Mouse (Mus musculus): ENCODE data around the gene Apbb1ip.

Gene Apbb1ip

DNA sequence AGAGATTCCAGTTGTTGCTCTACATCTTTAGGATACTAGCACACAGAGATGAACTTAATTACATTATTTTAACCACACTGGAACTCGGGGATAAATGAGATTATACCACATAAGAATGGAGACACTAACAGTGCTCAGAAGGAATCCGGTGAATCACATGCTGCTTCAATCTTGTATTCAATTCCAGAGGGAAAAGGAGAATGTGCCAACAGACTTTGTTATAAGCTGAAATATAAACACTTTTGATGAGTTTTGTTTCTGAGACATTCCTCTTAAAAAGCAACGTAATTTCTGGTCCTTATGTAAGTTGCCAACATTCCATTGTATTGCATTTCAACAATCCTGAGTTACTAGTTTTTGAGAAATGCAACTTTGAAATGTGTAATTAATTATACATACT is 1.8 kb downstream of the Apbb1ip start:
- no peak for DNase-seq

DNA sequence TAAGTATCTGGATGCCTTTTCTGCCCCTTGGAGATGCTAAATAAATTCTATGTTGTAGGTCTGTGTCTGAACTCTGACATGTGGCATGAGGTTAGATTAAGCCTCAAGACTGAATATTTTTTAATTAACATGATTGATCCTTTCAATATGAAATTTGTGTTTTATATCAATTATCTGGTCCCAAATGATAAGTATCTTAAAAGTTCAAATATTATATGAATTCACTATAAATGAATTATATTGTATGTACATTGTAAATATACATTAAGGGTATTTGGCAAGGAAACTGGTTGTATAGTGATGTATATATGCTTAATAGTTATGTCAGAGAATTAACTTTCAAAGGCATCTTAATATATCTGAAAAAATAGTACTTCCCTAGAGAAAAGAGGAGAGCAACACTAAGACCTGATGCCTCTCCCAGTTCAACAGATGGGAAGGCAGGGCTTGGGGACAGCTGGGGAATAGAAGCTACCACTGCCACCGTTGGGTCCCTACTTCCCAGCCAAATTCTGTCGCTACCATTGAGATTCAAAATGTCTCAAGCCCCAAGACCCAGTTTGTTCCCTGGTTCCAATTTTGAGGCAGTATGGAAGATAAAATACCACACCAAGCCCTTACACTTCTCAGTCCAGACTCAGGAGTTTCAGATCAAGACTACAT is 2.8 kb downstream of the Apbb1ip start:
- DNase-seq: no peak

DNA sequence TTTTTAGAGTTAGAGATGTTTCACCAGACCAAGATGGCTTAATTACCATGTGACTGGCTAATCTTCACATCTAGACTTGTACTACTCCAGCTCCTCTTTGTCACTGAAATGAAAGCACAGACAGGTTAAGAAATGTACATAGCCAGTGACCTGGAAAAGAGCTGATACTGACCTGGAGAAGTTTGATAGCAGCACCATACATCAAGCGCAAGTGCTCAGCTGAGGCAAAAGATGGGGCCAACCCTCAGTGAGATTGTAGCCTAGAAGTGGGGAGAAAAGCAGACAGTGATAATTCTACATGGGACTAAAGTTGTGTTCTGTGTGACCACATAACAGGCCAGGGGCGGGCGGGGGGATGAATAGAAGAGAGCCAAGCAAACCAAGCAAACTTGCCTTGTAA is 3.9 kb downstream of the Apbb1ip start:
- no peak for DNase-seq

DNA sequence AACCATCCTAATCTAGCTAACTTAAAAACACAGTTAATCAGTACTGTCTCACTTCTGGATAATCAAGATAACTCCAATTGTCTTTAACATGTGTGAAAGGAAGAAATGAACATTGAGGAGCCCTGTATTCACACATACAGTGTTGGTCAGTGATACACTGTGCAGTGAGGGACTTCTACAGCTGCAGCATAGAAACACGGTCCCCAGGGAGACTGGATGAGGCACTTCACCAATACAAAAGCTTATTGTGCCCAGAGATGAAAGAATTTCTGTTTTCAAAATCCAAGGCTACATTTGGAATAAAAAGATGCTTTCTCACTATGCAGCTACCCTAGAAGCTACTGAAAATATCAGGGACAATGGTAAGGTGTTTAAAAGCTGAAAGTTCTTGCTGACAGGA is 7.0 kb downstream of the Apbb1ip start:
- no peak for DNase-seq

DNA sequence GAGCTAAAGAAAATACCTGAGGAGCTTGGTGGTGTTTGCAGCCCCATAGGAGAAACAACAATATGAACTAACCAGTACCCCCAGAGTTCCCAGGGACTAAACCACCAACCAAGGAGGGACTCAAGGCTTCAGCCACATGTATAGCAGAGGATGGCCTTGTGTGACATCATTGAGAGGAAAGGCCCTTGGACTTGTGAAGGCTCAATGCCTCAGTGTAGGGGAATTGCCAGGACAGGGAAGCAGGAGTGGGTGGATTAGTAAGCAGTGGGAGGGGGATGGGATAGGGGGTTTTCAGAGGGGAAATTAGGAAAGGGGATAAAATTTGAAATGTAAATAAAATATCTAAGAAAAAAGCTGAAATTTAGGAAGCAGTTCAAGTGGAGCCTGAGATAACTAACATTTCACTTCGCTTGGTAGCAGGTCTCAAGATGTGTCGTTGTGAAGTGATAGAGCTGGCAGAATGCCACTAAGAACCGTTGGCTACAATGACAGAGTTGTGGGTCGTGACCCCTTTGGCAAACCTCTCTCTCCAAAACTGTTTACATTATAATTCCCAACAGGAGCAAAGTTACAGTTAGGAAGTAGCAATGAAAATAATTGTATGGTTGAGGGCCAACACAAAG is 7.6 kb downstream of the Apbb1ip start:
- no peak for DNase-seq

DNA sequence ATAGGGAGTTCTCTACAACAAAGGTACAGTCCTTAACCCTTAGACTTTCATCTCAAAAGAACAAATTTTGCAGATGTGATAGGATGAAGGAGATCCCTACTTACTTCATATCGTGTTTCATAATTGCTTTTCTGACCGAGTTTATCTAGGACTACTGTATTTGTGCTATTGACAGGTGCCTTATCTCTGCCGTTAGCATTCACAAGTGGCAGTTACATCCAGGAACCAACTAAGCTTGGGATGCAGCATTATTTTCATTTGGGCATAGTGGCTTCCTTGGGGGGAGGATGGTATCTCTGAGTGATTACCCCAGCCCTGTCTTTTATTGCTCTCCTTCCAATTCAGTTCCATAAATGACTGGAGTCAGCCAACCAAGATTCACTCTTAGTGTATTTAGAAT is 8.2 kb downstream of the Apbb1ip start:
- no peak for DNase-seq

DNA sequence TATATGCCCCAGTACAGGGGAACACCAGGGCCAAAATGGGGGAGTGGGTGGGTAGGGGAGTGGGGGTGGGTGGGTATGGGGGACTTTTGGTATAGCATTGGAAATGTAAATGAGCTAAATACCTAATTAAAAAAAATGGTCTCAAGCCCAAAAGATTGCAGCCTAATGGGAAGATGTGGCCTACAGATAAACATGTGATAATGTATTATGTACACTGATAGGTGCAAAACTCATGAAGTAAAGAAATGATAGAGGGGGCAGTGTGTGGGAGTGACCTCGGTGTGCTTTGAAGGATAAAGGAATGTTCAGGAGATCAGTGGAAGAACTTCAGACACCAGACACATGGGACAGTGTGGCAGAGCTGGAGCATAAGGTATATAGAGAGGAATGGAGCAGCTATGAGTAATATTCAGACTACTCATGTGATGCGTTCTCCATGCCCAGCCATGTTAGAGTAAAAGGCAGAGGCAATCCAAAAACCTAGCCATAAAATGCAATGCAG is 9.3 kb downstream of the Apbb1ip start:
- no peak for DNase-seq

DNA sequence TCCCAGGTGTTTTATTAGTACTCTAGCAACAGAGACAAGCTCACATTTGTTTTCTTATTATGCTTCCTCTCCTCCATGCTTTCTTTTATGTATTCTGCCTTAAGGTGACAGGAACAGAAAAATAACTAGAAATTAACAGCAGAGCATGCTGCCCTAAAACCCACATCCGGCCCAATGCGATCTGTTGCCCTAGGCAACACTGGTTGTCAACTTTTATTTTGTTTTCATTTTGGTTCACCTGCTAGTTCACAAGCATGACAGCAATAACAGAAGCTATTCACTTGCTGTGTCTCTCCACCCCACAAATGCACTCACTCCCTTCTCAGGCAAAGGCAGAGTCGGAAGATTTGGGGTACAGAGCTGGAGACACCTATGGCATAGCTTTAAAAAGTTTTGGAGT is 10.3 kb downstream of the Apbb1ip start:
- no peak for DNase-seq

DNA sequence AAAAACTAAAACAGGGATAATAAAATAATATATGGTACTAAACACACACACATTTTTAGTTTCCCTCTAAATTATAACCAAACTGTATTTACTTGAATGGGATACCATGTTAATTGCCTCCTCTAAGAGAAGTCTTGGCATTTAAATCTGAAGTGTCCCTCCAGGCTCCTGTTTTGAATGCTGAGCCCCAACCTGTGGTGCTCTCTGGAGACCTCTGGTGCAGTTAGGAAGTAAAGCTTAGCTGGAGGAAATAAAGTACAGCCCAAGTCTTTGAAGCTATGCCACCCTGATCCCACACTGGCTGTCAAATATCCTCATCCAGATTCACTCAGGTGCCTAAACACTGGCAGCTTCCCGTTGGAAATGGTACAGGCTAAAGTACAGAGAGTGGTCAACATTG is 10.9 kb downstream of the Apbb1ip start:
- DNase-seq: no peak

DNA sequence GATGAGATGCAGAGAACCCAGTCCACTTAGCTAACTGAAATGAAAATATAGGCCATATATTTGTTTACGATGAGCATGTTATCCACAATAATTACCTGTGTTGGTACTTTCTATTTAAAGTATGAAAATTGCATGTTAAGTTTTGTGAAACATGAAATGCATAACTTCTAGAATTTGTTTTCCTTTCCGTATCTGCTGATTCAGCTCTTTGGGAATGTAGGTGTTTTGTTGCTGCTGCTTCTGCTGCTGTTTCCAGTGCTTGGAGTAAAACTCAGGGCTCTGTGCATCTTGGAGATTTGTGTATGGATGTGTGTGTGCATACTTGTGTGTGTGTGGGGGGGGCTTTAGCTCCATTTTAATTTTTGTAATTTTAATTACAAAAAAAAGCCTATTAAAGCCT is 14.8 kb downstream of the Apbb1ip start:
- no peak for DNase-seq

DNA sequence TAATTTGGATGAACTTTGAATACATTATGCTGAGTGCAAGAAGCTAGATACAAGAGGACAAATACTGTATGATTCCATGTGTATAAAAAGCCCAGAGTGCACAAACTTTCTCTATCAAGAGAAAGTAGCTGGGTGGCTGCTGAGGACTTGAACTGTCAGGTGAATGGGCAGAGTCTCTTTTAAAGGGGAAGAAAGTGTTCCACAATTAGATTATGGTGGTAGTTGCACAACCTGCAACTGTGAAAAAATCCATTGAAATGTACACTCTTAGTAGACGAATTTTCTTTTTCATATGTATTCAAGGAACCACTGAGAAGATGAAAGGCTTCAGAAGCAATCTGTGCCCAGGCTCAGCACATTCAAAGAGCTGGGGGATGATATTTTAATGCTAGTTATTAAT is 15.7 kb downstream of the Apbb1ip start:
- no peak for DNase-seq

DNA sequence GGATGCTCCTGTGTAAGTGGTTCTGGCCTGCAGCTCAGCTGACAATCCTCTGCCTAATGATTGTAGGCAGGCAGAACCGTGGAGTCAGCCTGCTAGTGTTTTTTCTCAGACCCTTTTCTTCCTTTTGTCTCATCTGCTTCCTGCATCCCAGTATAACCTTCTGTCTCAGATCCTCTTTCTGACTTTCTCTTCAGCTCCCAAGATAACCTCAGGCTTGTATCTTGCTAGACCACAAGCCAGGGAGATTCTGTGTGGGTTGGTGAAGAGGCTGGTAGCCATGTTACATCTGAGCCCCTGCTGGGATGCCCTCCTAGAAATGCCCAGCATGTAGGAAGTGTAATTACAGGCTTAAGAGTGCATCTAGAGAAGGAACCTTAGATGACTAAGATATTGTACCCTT is 16.5 kb downstream of the Apbb1ip start:
- no peak for DNase-seq

DNA sequence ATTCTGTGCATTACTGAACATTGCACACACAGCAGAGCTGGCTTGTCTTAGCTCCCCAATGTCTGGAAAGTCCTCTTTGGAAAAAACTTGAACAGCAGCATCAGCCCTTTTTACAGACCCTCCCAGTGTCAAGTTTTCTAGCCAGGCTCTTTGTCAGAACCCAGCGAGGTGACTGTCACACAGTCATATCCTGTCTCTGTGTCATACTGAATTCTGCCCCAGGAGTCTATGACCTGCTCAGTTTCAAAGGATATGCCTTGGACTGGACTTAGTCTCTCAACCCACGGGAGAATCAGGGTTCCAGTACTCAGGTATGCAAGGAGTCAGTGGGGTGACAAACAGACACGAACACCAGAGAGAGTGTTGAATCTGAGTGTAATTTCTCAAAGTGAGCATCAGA is 21.2 kb downstream of the Apbb1ip start:
- DNase-seq: no peak

DNA sequence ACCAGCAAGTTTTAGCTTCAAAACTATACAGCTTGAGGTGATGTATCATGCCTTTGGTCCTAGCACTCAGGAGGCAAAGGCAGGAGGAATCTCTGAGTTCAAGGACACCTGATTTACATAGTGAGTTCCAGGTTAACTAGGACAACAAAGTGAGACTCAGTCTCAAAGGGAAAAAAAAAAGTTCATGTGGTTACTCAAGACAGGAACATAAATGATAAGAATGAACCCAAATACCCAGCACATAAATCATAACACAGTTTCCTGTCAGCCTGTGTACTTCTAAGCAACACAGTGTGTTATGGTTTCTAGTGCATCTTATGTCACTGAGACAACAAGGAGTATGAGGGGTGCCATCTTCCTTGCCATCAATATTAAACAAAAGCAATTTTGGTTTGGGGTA is 22.6 kb downstream of the Apbb1ip start:
- DNase-seq: no peak

DNA sequence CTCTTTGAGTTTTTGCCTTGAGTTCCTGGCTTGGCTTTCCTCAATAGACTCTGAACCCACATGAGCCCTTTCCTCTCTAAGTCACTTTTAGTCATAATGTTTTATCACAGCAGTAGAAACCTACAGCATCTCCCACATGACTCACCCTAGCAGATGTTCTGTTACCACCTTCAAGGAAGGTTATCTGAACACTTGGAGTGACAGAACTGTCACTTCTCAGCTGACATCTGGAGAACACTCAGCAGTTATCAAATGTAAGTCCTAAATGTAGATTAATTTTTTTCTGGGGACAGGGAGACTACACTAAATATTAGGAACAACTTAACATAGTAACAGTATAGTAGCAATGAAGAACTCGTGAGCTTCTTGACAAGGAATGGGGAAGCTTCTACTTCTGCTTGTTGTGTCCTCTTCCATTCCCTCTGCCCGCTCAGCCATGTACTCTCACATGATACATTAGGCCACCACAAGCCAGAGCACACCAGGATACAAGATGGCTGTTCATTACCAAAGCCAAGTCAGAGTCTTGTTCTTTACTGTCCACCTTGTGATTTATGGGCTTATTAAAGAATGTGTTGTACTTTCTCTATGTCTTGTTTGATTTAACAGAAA is 25.6 kb downstream of the Apbb1ip start:
- DNase-seq: no peak

DNA sequence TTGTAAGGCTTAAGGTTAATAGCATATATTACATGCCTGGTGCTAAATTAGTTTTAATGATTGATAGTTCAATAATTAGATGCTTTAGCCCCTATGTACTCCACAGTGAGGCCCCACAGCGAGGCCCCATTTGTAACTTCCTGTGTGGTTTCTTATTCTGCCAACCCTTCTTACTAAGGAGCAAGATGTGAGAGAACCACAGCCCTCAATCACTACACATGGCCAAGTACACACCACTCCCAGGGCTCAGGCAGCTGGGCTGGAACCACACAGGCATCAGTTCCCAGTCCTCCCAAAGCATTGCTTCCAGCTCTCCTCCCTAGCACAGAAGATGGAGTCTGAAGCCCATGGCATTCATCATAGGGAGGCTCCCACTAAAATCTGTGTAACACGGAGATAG is 31.7 kb downstream of the Apbb1ip start:
- peak in 1 of 2 experiments; percentile 21 for DNase-seq

DNA sequence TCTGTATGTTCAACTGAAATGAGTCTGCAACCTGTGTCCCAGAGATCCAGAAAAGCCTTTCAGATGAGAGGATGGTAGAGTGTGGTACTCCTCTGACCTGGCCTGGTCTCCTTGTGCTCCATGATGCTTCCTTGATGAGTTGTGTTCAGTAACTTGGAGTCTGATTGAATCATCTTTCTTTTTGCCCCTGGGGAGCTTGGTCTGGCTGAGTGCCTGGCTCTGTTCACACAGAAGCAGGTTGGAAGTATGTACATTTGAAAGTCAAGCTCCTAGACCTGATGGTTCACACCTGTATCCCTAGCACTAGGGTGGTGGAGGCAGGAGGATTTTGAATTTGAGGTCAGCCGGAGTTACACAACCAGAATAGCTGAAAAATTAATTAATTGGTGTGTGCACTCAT is 32.7 kb downstream of the Apbb1ip start:
- no peak for DNase-seq

DNA sequence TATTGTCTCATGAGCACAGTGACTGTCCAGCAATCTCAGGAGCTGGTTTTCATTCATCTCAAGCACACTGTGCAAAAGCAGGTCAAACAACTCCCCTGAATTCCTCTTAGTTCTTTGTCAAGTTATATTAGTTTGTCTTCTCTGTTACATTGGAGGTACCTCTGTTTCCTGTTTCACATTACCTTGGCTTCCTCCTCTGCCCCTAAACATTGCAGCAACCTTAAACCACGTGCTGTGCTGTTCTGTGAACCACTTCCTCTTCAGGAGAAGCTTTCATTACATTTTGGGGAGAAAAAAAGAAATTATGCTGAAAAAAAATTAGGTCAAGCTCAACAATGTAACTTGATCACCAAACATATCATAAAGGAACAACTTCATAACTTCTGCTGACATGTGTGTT is 33.4 kb downstream of the Apbb1ip start:
- peak in 1 of 2 experiments; percentile 40 for DNase-seq

DNA sequence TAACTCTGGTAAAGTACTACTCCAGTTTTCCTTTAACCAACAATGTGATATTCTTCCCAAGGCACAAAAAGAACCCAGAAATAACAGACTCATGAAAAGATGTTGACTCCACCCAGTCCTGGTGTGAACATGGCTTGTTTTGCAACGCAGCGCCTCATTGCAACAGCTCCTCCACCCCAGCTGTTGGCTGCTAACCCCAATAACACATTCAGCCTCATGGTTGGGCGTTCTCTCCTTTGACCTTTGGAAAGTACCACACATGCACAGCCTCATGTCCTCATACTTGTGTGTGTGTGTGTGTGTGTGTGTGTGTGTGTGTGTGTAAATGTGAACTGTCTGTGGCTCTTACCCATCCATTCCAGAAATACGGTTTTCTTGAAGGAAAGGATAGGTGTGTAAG is 37.0 kb downstream of the Apbb1ip start:
- DNase-seq: peak; percentile 63 to 68

DNA sequence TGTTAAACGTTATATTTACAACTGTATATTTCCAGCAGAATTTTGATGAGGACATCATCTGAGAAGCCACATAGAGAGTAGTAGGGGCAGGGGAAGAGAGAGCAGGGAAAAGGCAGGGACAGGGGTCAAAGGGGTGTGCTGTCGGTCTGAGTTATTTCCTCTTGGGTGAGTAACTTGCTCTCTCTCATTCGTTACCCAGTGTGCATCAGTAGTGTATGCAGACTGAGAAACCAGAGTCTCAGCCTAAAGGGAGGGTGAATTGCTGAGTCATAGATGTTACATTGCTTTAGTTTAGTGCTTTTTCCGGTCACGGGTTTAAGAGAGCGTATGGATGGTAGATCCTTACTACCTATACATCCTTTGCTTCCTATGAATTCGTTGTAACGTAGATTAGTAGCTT is 37.6 kb downstream of the Apbb1ip start:
- DNase-seq: no peak

DNA sequence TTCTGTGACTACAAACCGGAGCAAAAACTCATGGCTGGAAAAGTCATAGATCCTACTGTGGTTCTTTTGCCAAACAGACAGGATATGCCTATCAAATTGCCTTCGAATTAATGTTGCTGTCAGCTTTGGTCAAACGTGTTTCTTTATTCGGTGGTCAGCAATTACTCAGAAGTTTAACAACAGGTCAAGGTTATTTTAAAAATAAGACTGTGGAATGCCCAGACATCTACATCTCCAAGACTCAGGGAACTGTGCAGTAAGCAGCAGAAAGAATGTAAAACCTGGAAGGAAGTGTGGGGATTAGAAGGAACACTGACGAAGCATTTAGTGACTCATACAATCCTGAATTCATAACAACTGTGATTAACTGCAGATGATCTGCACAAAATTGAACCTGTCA is 40.0 kb downstream of the Apbb1ip start:
- DNase-seq: no peak

DNA sequence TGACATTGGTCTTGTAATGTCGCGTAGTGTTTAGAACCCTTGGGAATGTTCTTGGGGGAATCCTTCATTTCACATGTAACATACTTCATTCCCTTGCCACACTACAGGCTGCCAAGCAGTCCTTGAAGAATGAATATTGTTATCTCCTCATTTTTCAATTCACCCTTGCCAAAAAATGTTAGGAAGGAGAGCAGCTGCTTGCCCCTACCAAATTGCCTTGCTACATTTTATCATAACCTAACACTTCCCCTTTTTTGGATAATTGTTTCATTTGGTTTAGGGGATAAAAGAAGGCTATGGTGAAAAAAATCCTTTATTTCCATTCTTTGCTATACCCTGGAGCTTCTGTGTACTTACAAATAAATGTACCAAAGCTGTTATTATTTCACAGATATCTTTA is 41.8 kb downstream of the Apbb1ip start:
- DNase-seq: no peak

DNA sequence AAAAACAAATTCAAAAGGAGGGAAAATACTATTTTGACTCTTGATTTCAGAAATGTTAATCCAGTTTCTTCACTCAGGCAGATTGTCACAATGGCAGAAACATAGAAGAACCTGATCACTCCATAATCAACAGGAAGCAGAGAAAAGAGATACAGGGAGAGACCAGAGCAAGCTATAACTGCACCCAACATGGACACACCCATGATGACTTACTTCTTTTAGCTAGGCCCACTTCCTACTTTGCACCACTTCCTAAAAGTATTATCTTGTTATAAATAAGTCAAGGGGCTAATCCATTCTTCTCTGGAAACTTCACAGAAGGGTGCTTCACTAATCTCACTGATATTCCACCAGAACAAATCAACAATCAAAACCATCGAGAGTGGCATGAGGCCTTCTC is 42.3 kb downstream of the Apbb1ip start:
- DNase-seq: no peak

DNA sequence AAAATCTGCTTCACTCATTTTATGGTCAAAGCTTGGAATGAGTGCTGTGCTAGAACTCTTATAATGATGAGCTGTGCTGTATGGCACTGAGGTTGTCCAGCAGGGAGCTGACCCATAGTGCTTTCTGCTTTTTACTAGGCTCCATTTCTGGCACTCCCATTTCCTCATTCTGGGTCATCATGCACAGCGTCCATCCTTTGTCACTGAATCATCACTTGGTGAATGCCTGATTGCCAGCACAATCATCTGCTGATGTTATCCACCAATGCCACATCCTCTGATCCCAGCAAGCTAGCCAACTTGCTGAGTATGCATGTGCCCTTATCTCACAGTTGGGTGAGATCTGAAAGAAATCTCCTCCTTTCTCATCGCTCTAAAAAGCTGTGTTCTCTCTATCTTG is 48.4 kb downstream of the Apbb1ip start:
- DNase-seq: no peak

DNA sequence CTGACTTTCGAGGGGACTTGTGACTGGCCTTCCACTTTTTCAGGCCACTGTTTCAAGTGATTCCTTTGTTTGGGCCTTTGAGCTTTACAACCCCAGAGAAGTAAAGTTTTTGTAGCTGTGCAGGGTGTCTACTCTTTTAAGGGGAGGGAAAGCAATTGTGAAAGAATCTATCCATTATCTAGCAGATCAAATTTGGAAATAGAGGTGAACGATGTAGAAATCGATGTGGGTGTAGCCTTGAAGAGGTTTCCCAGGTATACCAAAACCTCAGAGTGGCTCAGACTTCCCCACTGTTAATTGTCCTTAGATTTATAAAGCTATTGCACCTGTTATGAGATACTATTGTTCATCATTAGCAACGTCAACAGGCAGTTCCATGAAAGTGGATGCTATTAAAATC is 71.6 kb downstream of the Apbb1ip start:
- no peak for DNase-seq
